Mouse (Mus musculus): Measurements from ENCODE around the gene 2010111I01Rik. TPM values are rescaled to one million over a fixed set of nuclear protein-coding genes. Genes with fewer than 3 reads are reported as not detected.
A peak's percentile ranks its signal among the peaks of the same experiment; 100 is the strongest.
"Not testable (repeated sequence)": the region's sequence is repeated elsewhere in the genome, so short reads cannot be mapped to it uniquely, and the experiment has no call there.

The 2010111I01Rik gene
- polyA plus RNA-seq, 1 experiment from 2014 or later = 250 TPM

GRCm38 (mm10) chr13:63336335-63336734 lies 371.6 kb downstream of the 2010111I01Rik start:
- Histone ChIP-seq H3K4me3 (no peak overlapping the region), H3K27me3 (no peaks in the 10 kb centered on the region), H3K36me3 (peaks cover 4% of the 10 kb centered on the region; the same call in 1 of the 2 replicates), H3K27ac (peak overlapping the region; percentile 44; the same call in 1 of the 2 replicates), H3K4me1 (peaks cover 49% of the 10 kb centered on the region), H3K9me3 (no peaks in the 10 kb centered on the region), H3K9ac (no peak overlapping the region), H3K4me2 (replicated peaks) (no peak overlapping the region)
- no peak for ATAC-seq (ENCODE audit: low FRiP score, low read depth)
- 48% methylated on average over 7 of the region's 7 CpGs for WGBS

- no peak for ATAC-seq (ENCODE audit: low FRiP score, low read depth)
- no peak overlapping the region for H3K9ac ChIP-seq
- H3K27me3 ChIP-seq = no peaks in the 10 kb centered on the region
- H3K4me2 ChIP-seq (replicated peaks) = no peak overlapping the region
- H3K27ac ChIP-seq = no peak overlapping the region
- peaks cover 39% of the 10 kb centered on the region for H3K4me1 ChIP-seq
- H3K9me3 ChIP-seq = no peaks in the 10 kb centered on the region
- 38% methylated on average over 8 of the region's 8 CpGs for WGBS
- H3K36me3 ChIP-seq = peaks cover 4% of the 10 kb centered on the region; the same call in 1 of the 2 replicates
- no peak overlapping the region for H3K4me3 ChIP-seq
Measured at GRCm38 (mm10) chr13:63337239-63337960, 372.7 kb downstream of the 2010111I01Rik start.

GRCm38 (mm10) chr13:63339946-63340345 lies 375.3 kb downstream of the 2010111I01Rik start:
- Histone ChIP-seq H3K9me3 (no peaks in the 10 kb centered on the region), H3K27me3 (no peaks in the 10 kb centered on the region), H3K27ac (no peak overlapping the region), H3K4me1 (peaks cover 15% of the 10 kb centered on the region), H3K4me3 (no peak overlapping the region), H3K9ac (no peak overlapping the region), H3K36me3 (peaks cover 4% of the 10 kb centered on the region; the same call in 1 of the 2 replicates), H3K4me2 (replicated peaks) (no peak overlapping the region)
- WGBS = 87% methylated on average over 4 of the region's 4 CpGs
- no peak for ATAC-seq (ENCODE audit: low FRiP score, low read depth)

GRCm38 (mm10) chr13:63342781-63343180 lies 378.1 kb downstream of the 2010111I01Rik start:
- Histone ChIP-seq H3K9ac (no peak overlapping the region), H3K4me3 (no peak overlapping the region), H3K4me2 (replicated peaks) (no peak overlapping the region), H3K27me3 (no peaks in the 10 kb centered on the region), H3K9me3 (no peaks in the 10 kb centered on the region), H3K27ac (no peak overlapping the region), H3K4me1 (no peaks in the 10 kb centered on the region), H3K36me3 (peaks cover 4% of the 10 kb centered on the region; the same call in 1 of the 2 replicates)
- no peak for ATAC-seq (ENCODE audit: low FRiP score, low read depth)
- 84% methylated on average over 2 of the region's 2 CpGs for WGBS

GRCm38 (mm10) chr13:63344481-63344880 lies 379.8 kb downstream of the 2010111I01Rik start:
- Histone ChIP-seq H3K4me1 (no peaks in the 10 kb centered on the region), H3K4me3 (no peak overlapping the region), H3K9ac (no peak overlapping the region), H3K4me2 (replicated peaks) (no peak overlapping the region), H3K27ac (no peak overlapping the region), H3K9me3 (no peaks in the 10 kb centered on the region), H3K27me3 (no peaks in the 10 kb centered on the region), H3K36me3 (0 out of 2 replicates have a peak, but pooled peaks cover 4% of the 10 kb centered on the region)
- no peak for ATAC-seq (ENCODE audit: low FRiP score, low read depth)
- 94% methylated on average over 3 of the region's 3 CpGs for WGBS

- Histone ChIP-seq H3K9me3 (no peaks in the 10 kb centered on the region), H3K4me1 (no peaks in the 10 kb centered on the region), H3K4me2 (replicated peaks) (no peak overlapping the region), H3K9ac (no peak overlapping the region), H3K27ac (no peak overlapping the region), H3K4me3 (no peak overlapping the region), H3K36me3 (0 out of 2 replicates have a peak, but pooled peaks cover 4% of the 10 kb centered on the region), H3K27me3 (no peaks in the 10 kb centered on the region)
- WGBS = 75% methylated on average over 5 of the region's 5 CpGs
- ATAC-seq (ENCODE audit: low FRiP score, low read depth) = no peak
Measured at GRCm38 (mm10) chr13:63345476-63346225, 381.0 kb downstream of the 2010111I01Rik start.

- WGBS = 62% methylated on average over 2 of the region's 2 CpGs
- H3K27ac ChIP-seq = no peak overlapping the region
- no peak overlapping the region for H3K4me2 ChIP-seq (replicated peaks)
- H3K9me3 ChIP-seq = no peaks in the 10 kb centered on the region
- no peak for ATAC-seq (ENCODE audit: low FRiP score, low read depth)
- H3K9ac ChIP-seq = no peak overlapping the region
- H3K4me3 ChIP-seq = no peak overlapping the region
- no peaks in the 10 kb centered on the region for H3K27me3 ChIP-seq
- H3K4me1 ChIP-seq = peaks cover 6% of the 10 kb centered on the region
- no peaks in the 10 kb centered on the region for H3K36me3 ChIP-seq
Measured at GRCm38 (mm10) chr13:63347639-63348038, 382.9 kb downstream of the 2010111I01Rik start.

GRCm38 (mm10) chr13:63350076-63350475 lies 385.4 kb downstream of the 2010111I01Rik start:
- WGBS = 91% methylated on average over 4 of the region's 4 CpGs
- Histone ChIP-seq H3K4me2 (replicated peaks) (no peak overlapping the region), H3K4me1 (peaks cover 6% of the 10 kb centered on the region), H3K27ac (0 out of 2 replicates have a peak overlapping the region, but pooled peaks have one; percentile 11), H3K27me3 (no peaks in the 10 kb centered on the region), H3K36me3 (no peaks in the 10 kb centered on the region), H3K4me3 (no peak overlapping the region), H3K9me3 (no peaks in the 10 kb centered on the region), H3K9ac (no peak overlapping the region)
- ATAC-seq (ENCODE audit: low FRiP score, low read depth) = no peak

- H3K4me2 ChIP-seq (replicated peaks); H3K9me3 ChIP-seq; H3K9ac ChIP-seq; ATAC-seq (ENCODE audit: low FRiP score, low read depth); H3K27ac ChIP-seq; H3K27me3 ChIP-seq; H3K4me3 ChIP-seq; H3K36me3 ChIP-seq; H3K4me1 ChIP-seq: not testable (repeated sequence)
- WGBS = 93% methylated on average over 4 of the region's 4 CpGs
Measured at GRCm38 (mm10) chr13:63353312-63353711, 388.6 kb downstream of the 2010111I01Rik start.

- H3K27me3 ChIP-seq = no peaks in the 10 kb centered on the region
- H3K4me3 ChIP-seq = no peak overlapping the region
- WGBS = 94% methylated on average over 4 of the region's 4 CpGs
Measured at GRCm38 (mm10) chr13:63356101-63356500, 391.4 kb downstream of the 2010111I01Rik start.

GRCm38 (mm10) chr13:63356558-63356957 lies 391.9 kb downstream of the 2010111I01Rik start:
- no peak overlapping the region for H3K27ac ChIP-seq
- WGBS = 36% methylated on average over 3 of the region's 3 CpGs
- H3K4me2 ChIP-seq (replicated peaks) = no peak overlapping the region
- H3K36me3 ChIP-seq = no peaks in the 10 kb centered on the region; the same call in 1 of the 2 replicates
- ATAC-seq (ENCODE audit: low FRiP score, low read depth) = no peak
- H3K27me3 ChIP-seq = no peaks in the 10 kb centered on the region
- no peak overlapping the region for H3K4me3 ChIP-seq
- no peak overlapping the region for H3K9ac ChIP-seq
- peaks cover 1% of the 10 kb centered on the region for H3K4me1 ChIP-seq
- H3K9me3 ChIP-seq = no peaks in the 10 kb centered on the region

More at GRCm38 (mm10) chr13:63356101-63356500, 391.4 kb downstream of the 2010111I01Rik start:
- ATAC-seq (ENCODE audit: low FRiP score, low read depth) = no peak
- no peak overlapping the region for H3K9ac ChIP-seq
- no peaks in the 10 kb centered on the region for H3K9me3 ChIP-seq
- H3K4me2 ChIP-seq (replicated peaks) = no peak overlapping the region
- no peak overlapping the region for H3K27ac ChIP-seq
- H3K36me3 ChIP-seq = no peaks in the 10 kb centered on the region; the same call in 1 of the 2 replicates
- peaks cover 6% of the 10 kb centered on the region for H3K4me1 ChIP-seq

GRCm38 (mm10) chr13:63359393-63359792 lies 394.7 kb downstream of the 2010111I01Rik start:
- H3K4me3 ChIP-seq = no peak overlapping the region
- no peak for ATAC-seq (ENCODE audit: low FRiP score, low read depth)
- H3K27me3 ChIP-seq = no peaks in the 10 kb centered on the region
- H3K4me2 ChIP-seq (replicated peaks) = no peak overlapping the region
- no peak overlapping the region for H3K9ac ChIP-seq
- H3K36me3 ChIP-seq = no peaks in the 10 kb centered on the region; the same call in 1 of the 2 replicates
- peaks cover 14% of the 10 kb centered on the region for H3K4me1 ChIP-seq
- no peaks in the 10 kb centered on the region for H3K9me3 ChIP-seq
- no peak overlapping the region for H3K27ac ChIP-seq
- 83% methylated on average over 4 of the region's 4 CpGs for WGBS

Data from limb, embryonic 13.5 days (tissue).